Mouse (Mus musculus): Measurements from ENCODE around the gene Gnl1. TPM values are rescaled to one million over a fixed set of nuclear protein-coding genes. Genes with fewer than 3 reads are reported as not detected.
"Not testable (repeated sequence)": the region's sequence is repeated elsewhere in the genome, so short reads cannot be mapped to it uniquely, and the experiment has no call there.

Gene Gnl1
- polyA plus RNA-seq, 2 experiments, result 4.4 to 5.2 TPM

- 53% methylated on average over 2 of the region's 2 CpGs for WGBS (ENCODE audit: insufficient replicate concordance)
- Histone ChIP-seq H3K36me3 (replicated peaks; ENCODE audit: control insufficient read depth, insufficient read depth, low read depth) (no peaks in the 10 kb centered on the region), H3K27me3 (ENCODE audit: control insufficient read depth, insufficient read depth, low read length) (no peaks in the 10 kb centered on the region), H3K27ac (no peak overlapping the region), H3K4me1 (replicated peaks; ENCODE audit: control insufficient read depth in 2 of 2, insufficient read depth in 2 of 2, low read length in 1 of 2) (no peaks in the 10 kb centered on the region), H3K4me3 (ENCODE audit: insufficient read depth in 1 of 2, low read depth in 2 of 2, low read length in 2 of 2) (no peak overlapping the region), H3K4me2 (ENCODE audit: low read depth) (no peak overlapping the region), H3K9me3 (ENCODE audit: control insufficient read depth, low read length) (no peaks in the 10 kb centered on the region), H3K9ac (replicated peaks) (no peak overlapping the region)
- DNase-seq (ENCODE audit: low read depth in 3 of 3, low spot score in 3 of 3), result no peak
- TF ChIP-seq EP300 (IDR thresholded peaks at IDR 0.05; ENCODE audit: low read depth) (no peak), CTCF (IDR thresholded peaks at IDR 0.05; ENCODE audit: low read depth) (no peak)
- ATAC-seq (ENCODE audit: insufficient read depth), result no peak
Measured at GRCm38 (mm10) chr17:35939108-35939507, 40.5 kb upstream of the Gnl1 start.

DNA sequence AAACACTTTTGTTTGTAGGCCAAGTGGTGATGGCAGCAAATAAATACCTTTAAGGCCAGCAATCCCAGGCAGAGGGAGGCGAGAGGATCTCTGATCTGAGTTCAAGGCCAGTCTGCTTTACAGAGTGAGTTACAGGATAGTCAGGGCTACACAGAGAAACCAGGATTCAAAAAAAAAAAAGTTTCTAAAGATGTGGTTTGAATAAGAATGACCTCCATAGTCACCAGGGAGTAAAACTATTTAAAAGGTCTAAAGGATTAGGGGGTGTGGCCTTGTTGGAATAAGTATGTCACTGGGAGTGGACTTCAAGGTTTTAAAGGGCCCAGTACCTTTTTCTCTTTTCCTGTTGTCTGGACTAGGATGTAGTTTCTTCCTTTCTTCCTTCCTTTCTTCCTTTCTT lies 39.7 kb upstream of the Gnl1 start:
- H3K9me3 ChIP-seq (ENCODE audit: control insufficient read depth, low read length), result no peaks in the 10 kb centered on the region
- ATAC-seq (ENCODE audit: insufficient read depth) (no peak), DNase-seq (ENCODE audit: low read depth in 3 of 3, low spot score in 3 of 3) (no peak)
- H3K4me1 ChIP-seq (replicated peaks; ENCODE audit: control insufficient read depth in 2 of 2, insufficient read depth in 2 of 2, low read length in 1 of 2), result no peaks in the 10 kb centered on the region
- no peak overlapping the region for H3K9ac ChIP-seq (replicated peaks)
- no peaks in the 10 kb centered on the region for H3K27me3 ChIP-seq (ENCODE audit: control insufficient read depth, insufficient read depth, low read length)
- 50% methylated on average over 1 of the region's 1 CpGs for WGBS (ENCODE audit: insufficient replicate concordance)
- no peak overlapping the region for H3K4me2 ChIP-seq (ENCODE audit: low read depth)
- H3K4me3 ChIP-seq (ENCODE audit: insufficient read depth in 1 of 2, low read depth in 2 of 2, low read length in 2 of 2), result no peak overlapping the region
- TF ChIP-seq CTCF (IDR thresholded peaks at IDR 0.05; ENCODE audit: low read depth), result no peak
- TF ChIP-seq EP300 (IDR thresholded peaks at IDR 0.05; ENCODE audit: low read depth), result no peak
- no peak overlapping the region for H3K27ac ChIP-seq
- H3K36me3 ChIP-seq (replicated peaks; ENCODE audit: control insufficient read depth, insufficient read depth, low read depth), result no peaks in the 10 kb centered on the region

GRCm38 (mm10) chr17:35950946-35951345 lies 28.7 kb upstream of the Gnl1 start:
- H3K4me3 ChIP-seq (ENCODE audit: insufficient read depth in 1 of 2, low read depth in 2 of 2, low read length in 2 of 2); H3K36me3 ChIP-seq (replicated peaks; ENCODE audit: control insufficient read depth, insufficient read depth, low read depth); DNase-seq (ENCODE audit: low read depth in 3 of 3, low spot score in 3 of 3); H3K4me2 ChIP-seq (ENCODE audit: low read depth); H3K27ac ChIP-seq; H3K9ac ChIP-seq (replicated peaks); H3K4me1 ChIP-seq (replicated peaks; ENCODE audit: control insufficient read depth in 2 of 2, insufficient read depth in 2 of 2, low read length in 1 of 2); H3K27me3 ChIP-seq (ENCODE audit: control insufficient read depth, insufficient read depth, low read length); ATAC-seq (ENCODE audit: insufficient read depth); H3K9me3 ChIP-seq (ENCODE audit: control insufficient read depth, low read length): not testable (repeated sequence)

DNA sequence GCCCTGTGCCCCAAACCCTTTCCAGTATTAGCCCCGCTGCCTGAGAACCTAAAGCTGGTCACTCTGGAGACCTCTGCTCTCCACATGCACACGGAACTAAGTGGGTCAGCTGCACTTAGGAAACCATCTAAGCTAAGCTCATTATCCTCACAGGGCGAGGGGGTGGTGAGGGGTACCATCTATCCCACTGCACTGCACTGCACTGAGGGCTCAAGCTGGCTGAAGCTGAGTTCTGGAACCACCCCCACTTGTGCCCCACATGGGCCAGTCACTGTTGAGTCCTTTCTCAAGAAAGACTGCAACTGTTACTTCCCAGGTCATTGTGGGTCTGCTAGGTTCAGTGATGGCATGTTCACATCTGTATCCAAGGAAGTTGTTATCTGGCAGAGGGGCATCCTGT lies 27.1 kb upstream of the Gnl1 start:
- not testable (repeated sequence) for ATAC-seq (ENCODE audit: insufficient read depth); H3K4me1 ChIP-seq (replicated peaks; ENCODE audit: control insufficient read depth in 2 of 2, insufficient read depth in 2 of 2, low read length in 1 of 2); H3K9ac ChIP-seq (replicated peaks); H3K9me3 ChIP-seq (ENCODE audit: control insufficient read depth, low read length); H3K4me2 ChIP-seq (ENCODE audit: low read depth); H3K4me3 ChIP-seq (ENCODE audit: insufficient read depth in 1 of 2, low read depth in 2 of 2, low read length in 2 of 2); H3K27ac ChIP-seq; DNase-seq (ENCODE audit: low read depth in 3 of 3, low spot score in 3 of 3); H3K27me3 ChIP-seq (ENCODE audit: control insufficient read depth, insufficient read depth, low read length)
- H3K36me3 ChIP-seq (replicated peaks; ENCODE audit: control insufficient read depth, insufficient read depth, low read depth), result peaks cover 14% of the 10 kb centered on the region
- 55% methylated on average over 2 of the region's 3 CpGs for WGBS (ENCODE audit: insufficient replicate concordance)

GRCm38 (mm10) chr17:35954665-35955064 lies 25.0 kb upstream of the Gnl1 start:
- H3K9ac ChIP-seq (replicated peaks), result no peak overlapping the region
- H3K4me2 ChIP-seq (ENCODE audit: low read depth), result no peak overlapping the region
- no peaks in the 10 kb centered on the region for H3K9me3 ChIP-seq (ENCODE audit: control insufficient read depth, low read length)
- H3K27me3 ChIP-seq (ENCODE audit: control insufficient read depth, insufficient read depth, low read length), result no peaks in the 10 kb centered on the region
- DNase-seq (ENCODE audit: low read depth in 3 of 3, low spot score in 3 of 3), result no peak
- no peak overlapping the region for H3K27ac ChIP-seq
- H3K4me1 ChIP-seq (replicated peaks; ENCODE audit: control insufficient read depth in 2 of 2, insufficient read depth in 2 of 2, low read length in 1 of 2), result no peaks in the 10 kb centered on the region
- TF ChIP-seq EP300 (IDR thresholded peaks at IDR 0.05; ENCODE audit: low read depth) (no peak), CTCF (IDR thresholded peaks at IDR 0.05; ENCODE audit: low read depth) (no peak)
- peaks cover 35% of the 10 kb centered on the region for H3K36me3 ChIP-seq (replicated peaks; ENCODE audit: control insufficient read depth, insufficient read depth, low read depth)
- no peak overlapping the region for H3K4me3 ChIP-seq (ENCODE audit: insufficient read depth in 1 of 2, low read depth in 2 of 2, low read length in 2 of 2)
- no peak for ATAC-seq (ENCODE audit: insufficient read depth)
- 68% methylated on average over 8 of the region's 8 CpGs for WGBS (ENCODE audit: insufficient replicate concordance)
